Mouse (Mus musculus) megakaryocyte, embryonic 14.5 days (primary cell): ENCODE data around the gene Gpcpd1. TPM values are rescaled to one million over a fixed set of nuclear protein-coding genes. Genes with fewer than 3 reads are reported as not detected.

ENCODE experiments used
- H3K27me3 ChIP-seq: replicated peaks from 2 replicates; pipeline ENCODE3; 2012; ENCODE audit warnings: inconsistent platforms
- H3K36me3 ChIP-seq: replicated peaks from 2 replicates; pipeline ENCODE3; 2012; ENCODE audit warnings: low read length, inconsistent platforms, mixed read lengths
- H3K4me1 ChIP-seq: 2 replicates; pipeline ENCODE4 v1.6.1; 2012; ENCODE audit warnings: inconsistent platforms
- H3K4me3 ChIP-seq: replicated peaks from 2 replicates; pipeline ENCODE3; 2012; ENCODE audit warnings: moderate library complexity, mild to moderate bottlenecking, inconsistent platforms
- H3K9me3 ChIP-seq: 2 replicates; pipeline ENCODE4 v1.6.1; 2012; ENCODE audit warnings: inconsistent platforms
- FLI1 ChIP-seq: IDR thresholded peaks from 2 replicates; pipeline ENCODE4 v1.6.1; 2012; ENCODE audit warnings: low read length, inconsistent platforms, mixed read lengths
- GATA1 ChIP-seq: IDR thresholded peaks from 3 replicates; pipeline ENCODE4 v1.6.1; 2012; ENCODE audit warnings: mixed read lengths, low read length, inconsistent platforms, borderline replicate concordance
- polyA plus RNA-seq: library from polyadenylated mRNA; stranded (reverse); fragments of >175 nt; gene quantifications from 2 replicates; pipeline ENCODE4 v1.2.3, GENCODE M21; 2012; ENCODE audit warnings: low replicate concordance; ENCODE audit not compliant: insufficient read depth

Gene Gpcpd1
- polyA plus RNA-seq, 1 experiment, result 5.3 TPM

DNA sequence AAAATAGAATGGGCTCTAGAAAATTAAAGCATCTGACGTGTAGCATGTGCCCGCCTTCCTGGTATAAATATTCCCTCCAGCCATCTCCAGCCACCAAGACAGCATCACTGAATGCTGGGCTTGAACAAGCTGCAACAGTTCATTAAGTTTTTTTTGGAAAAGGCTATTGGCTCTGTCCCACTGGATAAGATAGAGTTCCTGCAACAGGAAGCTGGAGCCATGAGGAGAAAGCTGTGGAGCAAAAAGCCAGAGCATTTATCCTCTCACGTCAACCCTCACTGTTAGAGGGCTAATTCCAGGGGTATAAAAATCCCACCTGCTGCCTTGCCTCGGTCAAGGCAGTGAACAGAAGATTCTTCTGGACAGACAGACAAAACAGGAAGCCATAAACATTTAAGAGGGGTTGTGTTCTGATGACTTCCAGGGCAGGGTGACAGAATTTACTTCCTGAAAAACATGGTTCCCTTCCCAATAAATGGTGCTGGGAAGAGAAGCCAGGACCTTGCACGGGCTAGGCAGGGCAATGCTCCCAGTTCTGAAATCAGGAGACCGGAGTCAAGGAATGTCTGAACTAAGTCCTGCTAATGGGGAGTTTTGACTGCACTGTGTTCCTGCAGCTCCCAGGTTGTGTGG lies 2.5 kb upstream of the Gpcpd1 start:
- TF ChIP-seq GATA1, result no peak
- no peak for TF ChIP-seq FLI1
- H3K9me3 ChIP-seq, result no peaks in the 10 kb centered on the region
- no peaks in the 10 kb centered on the region for H3K27me3 ChIP-seq

DNA sequence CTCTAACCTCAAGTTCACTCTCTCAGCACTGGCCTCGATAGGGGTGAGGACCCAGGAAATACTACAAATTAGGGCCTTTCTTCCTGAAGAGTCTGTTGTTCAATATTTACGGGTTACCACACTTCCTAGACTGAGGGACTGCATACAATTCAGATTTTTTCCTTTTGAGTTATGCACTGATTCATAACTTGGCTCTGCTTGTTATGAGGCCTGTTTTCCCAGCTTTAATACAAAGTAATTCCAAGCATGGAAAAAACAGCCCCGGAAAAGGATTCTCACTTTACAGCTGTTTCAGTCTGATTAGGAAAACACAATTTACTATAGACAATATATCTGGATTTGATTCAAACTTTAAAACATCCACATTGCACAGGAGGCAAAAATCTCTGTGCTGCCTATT lies 1.5 kb downstream of the Gpcpd1 start:
- Histone ChIP-seq H3K4me3 (no peak overlapping the region), H3K9me3 (no peaks in the 10 kb centered on the region), H3K27me3 (no peaks in the 10 kb centered on the region), H3K4me1 (peaks cover 36% of the 10 kb centered on the region), H3K36me3 (no peaks in the 10 kb centered on the region)
- TF ChIP-seq FLI1 (no peak), GATA1 (no peak)

More for the DNA sequence above, 2.5 kb upstream of the Gpcpd1 start:
- H3K4me1 ChIP-seq, result peaks cover 60% of the 10 kb centered on the region
- H3K4me3 ChIP-seq, result no peak overlapping the region
- no peaks in the 10 kb centered on the region for H3K36me3 ChIP-seq

DNA sequence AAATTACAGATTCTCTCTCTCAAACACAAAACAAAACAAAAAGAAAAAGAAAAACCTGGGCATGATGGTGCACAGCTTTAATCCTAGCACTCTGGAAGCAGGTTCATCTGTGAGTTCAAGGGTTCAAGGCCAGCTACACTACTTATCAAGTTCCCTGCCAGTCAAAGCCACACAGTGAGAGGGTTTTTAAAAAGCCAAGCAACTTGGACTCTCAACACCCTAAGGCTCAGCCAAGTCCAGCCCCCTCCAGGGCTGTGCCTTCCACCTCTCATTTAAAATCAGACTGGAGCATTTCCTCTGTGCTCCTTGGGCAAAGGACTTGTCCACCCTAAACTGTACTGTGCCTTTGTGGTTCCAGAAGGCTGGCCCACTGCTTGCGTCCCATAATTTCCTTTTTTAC lies 3.3 kb downstream of the Gpcpd1 start:
- Histone ChIP-seq H3K4me1 (peaks cover 30% of the 10 kb centered on the region), H3K4me3 (no peak overlapping the region), H3K27me3 (no peaks in the 10 kb centered on the region), H3K36me3 (no peaks in the 10 kb centered on the region), H3K9me3 (0 out of 2 replicates have a peak, but pooled peaks cover 3% of the 10 kb centered on the region)
- no peak for TF ChIP-seq FLI1
- no peak for TF ChIP-seq GATA1

DNA sequence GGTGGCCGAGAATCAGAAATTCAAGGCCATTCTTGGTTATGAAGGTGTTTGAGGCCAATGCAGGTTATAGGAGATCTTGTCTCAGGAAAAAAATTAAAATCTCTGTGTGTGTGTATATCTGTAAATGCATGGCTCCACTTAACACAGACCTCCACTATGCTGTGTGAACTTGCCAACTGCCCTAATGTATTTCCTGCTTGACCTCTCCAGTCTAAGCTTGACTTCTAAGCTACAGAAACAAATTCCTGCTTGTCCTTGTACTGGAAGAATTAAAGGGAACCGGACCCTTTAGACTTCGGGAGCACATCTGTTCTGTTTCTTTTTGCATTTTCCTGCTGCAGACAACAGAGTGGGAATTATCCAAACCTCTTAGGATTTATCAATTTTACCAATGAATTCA lies 4.4 kb downstream of the Gpcpd1 start:
- Histone ChIP-seq H3K4me1 (peaks cover 32% of the 10 kb centered on the region), H3K9me3 (0 out of 2 replicates have a peak, but pooled peaks cover 3% of the 10 kb centered on the region), H3K4me3 (no peak overlapping the region), H3K36me3 (no peaks in the 10 kb centered on the region), H3K27me3 (no peaks in the 10 kb centered on the region)
- TF ChIP-seq FLI1 (no peak), GATA1 (no peak)

DNA sequence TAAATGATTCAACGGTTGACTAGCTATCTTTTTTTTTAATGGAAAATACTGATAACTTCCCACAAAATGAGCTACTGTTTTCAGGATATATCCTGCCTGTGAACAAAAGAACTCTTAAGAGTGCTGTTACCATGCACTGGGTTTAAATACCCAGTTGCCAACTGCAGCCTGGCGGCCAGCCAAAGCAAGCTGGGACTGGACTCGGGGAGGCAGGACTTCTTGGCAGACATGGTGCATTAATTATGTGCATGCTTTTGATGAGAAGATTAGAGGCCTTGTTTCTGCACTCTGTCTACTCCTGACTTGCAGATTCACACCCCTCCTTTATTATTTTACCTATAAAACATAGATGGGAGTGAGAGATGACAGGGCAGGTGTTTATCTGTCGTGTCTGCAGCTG lies 5.3 kb downstream of the Gpcpd1 start:
- Histone ChIP-seq H3K27me3 (no peaks in the 10 kb centered on the region), H3K4me1 (peaks cover 33% of the 10 kb centered on the region), H3K36me3 (no peaks in the 10 kb centered on the region), H3K9me3 (0 out of 2 replicates have a peak, but pooled peaks cover 3% of the 10 kb centered on the region), H3K4me3 (no peak overlapping the region)
- TF ChIP-seq GATA1, result no peak
- TF ChIP-seq FLI1, result no peak

GRCm38 (mm10) chr2:132579689-132580088 lies 7.8 kb downstream of the Gpcpd1 start:
- peaks cover 13% of the 10 kb centered on the region for H3K36me3 ChIP-seq
- H3K4me1 ChIP-seq, result peaks cover 44% of the 10 kb centered on the region
- 0 out of 2 replicates have a peak, but pooled peaks cover 3% of the 10 kb centered on the region for H3K9me3 ChIP-seq
- no peaks in the 10 kb centered on the region for H3K27me3 ChIP-seq
- TF ChIP-seq FLI1, result no peak
- no peak for TF ChIP-seq GATA1
- no peak overlapping the region for H3K4me3 ChIP-seq

- Histone ChIP-seq H3K4me1 (peaks cover 44% of the 10 kb centered on the region), H3K4me3 (no peak overlapping the region)
- TF ChIP-seq GATA1 (no peak), FLI1 (no peak)
These were observed 8.8 kb downstream of the Gpcpd1 start for GRCm38 (mm10) chr2:132578711-132579110.

GRCm38 (mm10) chr2:132578059-132578458 lies 9.5 kb downstream of the Gpcpd1 start:
- Histone ChIP-seq H3K4me3 (peak overlapping the region; percentile 96), H3K36me3 (peaks cover 19% of the 10 kb centered on the region), H3K27me3 (no peaks in the 10 kb centered on the region), H3K4me1 (peaks cover 50% of the 10 kb centered on the region), H3K9me3 (0 out of 2 replicates have a peak, but pooled peaks cover 3% of the 10 kb centered on the region)
- TF ChIP-seq GATA1 (no peak), FLI1 (no peak)

More at GRCm38 (mm10) chr2:132578711-132579110, 8.8 kb downstream of the Gpcpd1 start:
- Histone ChIP-seq H3K9me3 (0 out of 2 replicates have a peak, but pooled peaks cover 3% of the 10 kb centered on the region), H3K27me3 (no peaks in the 10 kb centered on the region), H3K36me3 (peaks cover 17% of the 10 kb centered on the region)

- Histone ChIP-seq H3K4me3 (peak overlapping the region; percentile 96), H3K27me3 (no peaks in the 10 kb centered on the region), H3K4me1 (peaks cover 53% of the 10 kb centered on the region), H3K36me3 (peaks cover 21% of the 10 kb centered on the region), H3K9me3 (0 out of 2 replicates have a peak, but pooled peaks cover 3% of the 10 kb centered on the region)
- TF ChIP-seq GATA1 (no peak), FLI1 (no peak)
These were observed 10.0 kb downstream of the Gpcpd1 start for GRCm38 (mm10) chr2:132577431-132577981.

- Histone ChIP-seq H3K36me3 (peaks cover 28% of the 10 kb centered on the region), H3K4me1 (peaks cover 57% of the 10 kb centered on the region), H3K27me3 (no peaks in the 10 kb centered on the region), H3K9me3 (0 out of 2 replicates have a peak, but pooled peaks cover 3% of the 10 kb centered on the region), H3K4me3 (peak overlapping the region; percentile 96)
- TF ChIP-seq FLI1 (no peak), GATA1 (no peak)
These were observed 10.9 kb downstream of the Gpcpd1 start for GRCm38 (mm10) chr2:132576522-132577135.
